Mouse (Mus musculus) hindbrain, embryonic 15.5 days (tissue): ENCODE data around the gene Camk2n2. TPM values are rescaled to one million over a fixed set of nuclear protein-coding genes. Genes with fewer than 3 reads are reported as not detected.

Source experiments
- ATAC-seq: fragments of 200-750 bp; cut with Nextera tagmentation; 2 replicates; pipeline ENCODE4 v1.8.0; 2017; ENCODE audit warnings: low read depth, moderate number of reproducible peaks, moderate TSS enrichment; ENCODE audit not compliant: low FRiP score
- H3K27ac ChIP-seq: fragments of 300-500 bp; sonication (generic); replicated peaks from 2 replicates; pipeline ENCODE4 v1.5.1; 2015; ENCODE audit warnings: mild to moderate bottlenecking, inconsistent platforms
- H3K27me3 ChIP-seq: fragments of 300-500 bp; sonication (generic); 2 replicates; pipeline ENCODE4 v1.6.1; 2015; ENCODE audit warnings: control low read depth, inconsistent platforms
- H3K36me3 ChIP-seq: fragments of 300-500 bp; sonication (generic); 2 replicates; pipeline ENCODE4 v1.6.1; 2015; ENCODE audit warnings: control low read depth, inconsistent platforms
- H3K4me1 ChIP-seq: fragments of 300-500 bp; sonication (generic); replicated peaks from 2 replicates; pipeline ENCODE4 v1.6.1; 2015; ENCODE audit warnings: control low read depth, inconsistent platforms
- H3K4me2 ChIP-seq: fragments of 300-500 bp; sonication (generic); 2 replicates; pipeline ENCODE4 v1.6.1; 2015; ENCODE audit warnings: moderate library complexity, mild to moderate bottlenecking, inconsistent platforms
- H3K4me3 ChIP-seq: fragments of 300-500 bp; sonication (generic); 2 replicates; pipeline ENCODE4 v1.5.1; 2015; ENCODE audit warnings: mild to moderate bottlenecking, inconsistent platforms
- H3K9ac ChIP-seq: fragments of 300-500 bp; sonication (generic); 2 replicates; pipeline ENCODE4 v1.6.1; 2015; ENCODE audit warnings: inconsistent platforms
- H3K9me3 ChIP-seq: fragments of 300-500 bp; sonication (generic); 2 replicates; pipeline ENCODE4 v1.6.1; 2016; ENCODE audit warnings: control low read depth, inconsistent platforms
- WGBS: fragments of 180-500 bp; shearing (Covaris S2); methylation state at CpG from one replicate; pipeline ENCODE4 v1.1.7; 2015; 5-methylcytosine and 5-hydroxymethylcytosine counted together
- polyA plus RNA-seq: library from polyadenylated mRNA; unstranded; fragments of >200 nt; fragmentation: Nextera tagmentation; extraction: Ambion mirVana; gene quantifications from 2 replicates; pipeline ENCODE4 v1.2.1, GENCODE M21; 2015

Camk2n2 gene
- polyA plus RNA-seq, 1 experiment from 2014 or later = 42.6 TPM

DNA sequence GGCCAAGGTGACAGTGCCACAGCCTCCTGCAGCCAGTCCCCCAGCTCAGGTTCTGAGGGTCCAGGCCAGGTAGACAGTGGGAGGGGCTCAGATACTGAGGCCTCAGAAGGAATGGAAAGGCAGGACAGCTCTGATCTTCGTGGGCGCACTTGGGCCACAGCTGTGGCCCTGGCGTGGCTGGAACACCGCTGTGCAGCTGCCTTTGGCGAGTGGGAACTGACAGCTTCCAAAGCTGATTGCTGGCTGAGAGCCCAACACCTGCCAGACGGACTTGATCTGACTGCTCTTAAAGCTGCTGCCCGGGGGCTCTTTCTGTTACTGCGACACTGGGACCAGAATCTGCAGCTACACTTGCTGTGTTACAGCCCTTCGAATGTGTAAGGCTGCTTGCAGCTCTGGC lies 16.4 kb downstream of the Camk2n2 start:
- H3K27ac ChIP-seq = no peak overlapping the region
- WGBS = 53% methylated on average over 9 of the region's 9 CpGs
- ATAC-seq = no peak
- H3K27me3 ChIP-seq = no peaks in the 10 kb centered on the region
- peaks cover 48% of the 10 kb centered on the region for H3K36me3 ChIP-seq
- H3K9ac ChIP-seq = no peak overlapping the region
- no peak overlapping the region for H3K4me3 ChIP-seq
- no peaks in the 10 kb centered on the region for H3K9me3 ChIP-seq
- H3K4me2 ChIP-seq = no peak overlapping the region
- H3K4me1 ChIP-seq = peaks cover 12% of the 10 kb centered on the region

DNA sequence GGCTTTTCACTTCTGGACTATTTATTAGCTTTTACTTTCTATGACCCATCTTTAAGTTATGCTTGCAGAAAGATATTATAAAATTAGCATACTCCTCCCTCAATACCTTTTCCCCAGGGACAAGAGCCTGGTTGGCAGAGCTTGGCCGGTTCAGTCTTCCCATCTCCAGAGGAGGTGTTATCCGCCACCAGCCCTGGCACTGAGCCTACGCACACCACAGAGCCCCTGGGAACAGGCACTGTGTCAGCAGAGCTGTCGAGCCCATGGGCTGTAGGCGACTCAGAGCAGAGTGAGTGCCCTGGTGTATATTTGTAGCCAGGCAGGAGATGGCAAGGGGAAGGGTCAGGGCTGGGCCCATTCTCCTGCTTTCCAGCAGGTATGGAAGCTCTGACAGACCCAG lies 20.6 kb downstream of the Camk2n2 start:
- H3K4me3 ChIP-seq = no peak overlapping the region
- H3K4me2 ChIP-seq = no peak overlapping the region
- H3K36me3 ChIP-seq = peaks cover 25% of the 10 kb centered on the region
- H3K9ac ChIP-seq = no peak overlapping the region
- 55% methylated on average over 5 of the region's 5 CpGs for WGBS
- H3K4me1 ChIP-seq = no peaks in the 10 kb centered on the region
- no peaks in the 10 kb centered on the region for H3K27me3 ChIP-seq
- no peaks in the 10 kb centered on the region for H3K9me3 ChIP-seq
- no peak overlapping the region for H3K27ac ChIP-seq
- ATAC-seq = no peak

DNA sequence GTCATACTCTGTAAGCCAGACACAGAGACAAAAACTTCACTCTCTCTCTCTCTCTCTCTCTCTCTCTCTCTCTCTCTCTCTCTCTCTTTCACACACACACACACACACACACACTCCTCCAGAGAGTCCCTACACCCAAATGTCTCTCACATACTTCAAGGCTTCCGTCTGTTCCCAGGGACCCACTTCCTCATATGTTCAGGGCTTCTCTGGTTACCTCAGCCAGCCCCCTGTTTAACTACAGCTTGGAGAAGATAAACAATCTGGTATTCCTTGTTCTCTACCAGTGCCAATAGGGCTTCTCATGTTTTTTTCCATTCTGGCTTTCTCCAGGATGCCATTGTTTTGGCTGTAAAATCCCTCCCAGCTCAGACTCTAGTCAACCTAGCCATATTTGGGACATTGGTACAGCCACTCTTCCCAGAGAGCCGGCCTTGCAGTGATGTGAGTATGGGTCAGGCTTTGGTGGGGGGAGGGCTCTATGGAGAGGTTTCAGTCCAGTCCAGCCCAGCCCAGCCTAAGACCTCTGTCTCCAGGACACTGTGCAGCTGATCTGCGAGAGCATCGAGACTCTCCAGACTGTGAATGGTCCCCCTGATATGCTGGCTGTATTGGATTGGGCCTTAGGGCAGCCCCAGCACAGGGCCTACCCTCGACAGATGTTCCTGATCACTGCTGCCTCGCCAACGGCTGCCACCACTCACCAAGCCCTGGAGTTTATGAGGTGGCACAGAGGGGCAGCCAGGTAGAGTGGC lies 24.2 kb downstream of the Camk2n2 start:
- H3K27me3 ChIP-seq = peaks cover 15% of the 10 kb centered on the region
- H3K9me3 ChIP-seq = no peaks in the 10 kb centered on the region
- no peak overlapping the region for H3K4me3 ChIP-seq
- H3K27ac ChIP-seq = no peak overlapping the region
- no peak for ATAC-seq
- WGBS = 75% methylated on average over 7 of the region's 7 CpGs
- no peak overlapping the region for H3K4me2 ChIP-seq
- H3K9ac ChIP-seq = no peak overlapping the region
- no peaks in the 10 kb centered on the region for H3K4me1 ChIP-seq
- H3K36me3 ChIP-seq = 0 out of 2 replicates have a peak, but pooled peaks cover 5% of the 10 kb centered on the region

DNA sequence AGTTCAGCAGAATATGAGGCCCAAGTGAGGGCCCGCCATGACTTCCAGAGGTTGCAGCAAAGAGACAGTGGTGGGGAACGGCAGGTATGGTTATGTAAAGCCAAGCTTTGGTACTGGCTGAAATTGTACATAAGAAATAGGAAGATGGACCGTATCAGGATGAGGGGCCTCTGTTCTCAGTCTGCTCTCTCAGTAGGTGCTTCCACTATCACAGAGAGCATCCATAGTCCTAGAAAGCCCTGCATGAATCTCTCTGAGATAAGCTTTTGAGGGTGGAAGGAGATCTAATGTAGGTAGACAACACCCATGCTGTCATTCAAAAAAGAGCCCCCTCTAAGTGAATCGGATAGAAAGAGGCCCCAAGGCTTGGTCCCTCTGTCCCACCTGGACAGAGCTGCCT lies 25.4 kb downstream of the Camk2n2 start:
- Histone ChIP-seq H3K4me2 (no peak overlapping the region), H3K9me3 (no peaks in the 10 kb centered on the region), H3K9ac (no peak overlapping the region), H3K4me3 (no peak overlapping the region), H3K27ac (no peak overlapping the region), H3K27me3 (peaks cover 27% of the 10 kb centered on the region), H3K36me3 (0 out of 2 replicates have a peak, but pooled peaks cover 3% of the 10 kb centered on the region), H3K4me1 (peaks cover 7% of the 10 kb centered on the region)
- no peak for ATAC-seq
- 84% methylated on average over 4 of the region's 4 CpGs for WGBS

DNA sequence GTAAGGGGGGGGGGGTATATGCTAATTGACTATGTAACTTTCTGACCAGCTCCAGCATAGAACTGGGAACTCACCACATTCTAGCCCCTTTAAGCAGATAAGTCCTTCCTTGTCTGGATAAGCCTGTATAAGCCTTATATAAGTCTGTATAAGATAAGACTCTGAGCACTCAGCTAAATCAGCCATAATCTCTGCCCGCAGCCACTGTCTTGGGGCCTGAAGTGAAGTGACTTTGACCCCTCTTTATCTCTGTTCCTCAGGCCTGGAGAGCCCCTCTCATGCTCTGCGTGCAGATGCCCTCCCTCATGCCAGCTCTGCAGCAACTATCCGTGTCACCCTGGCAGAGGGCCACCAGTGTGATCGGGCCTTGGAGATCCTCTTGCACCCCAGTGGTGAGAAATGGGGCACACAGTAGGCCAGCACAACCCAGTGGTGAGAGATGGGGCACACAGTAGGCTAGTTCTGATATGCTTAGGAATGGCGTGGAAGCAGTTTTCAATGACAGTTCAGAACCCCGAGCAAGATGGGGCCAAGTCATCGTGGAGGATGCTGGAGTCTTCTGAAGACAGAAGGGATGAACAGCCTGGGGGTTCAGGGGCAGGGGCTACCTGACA lies 25.9 kb downstream of the Camk2n2 start:
- H3K4me2 ChIP-seq = no peak overlapping the region
- H3K4me3 ChIP-seq = no peak overlapping the region
- ATAC-seq = no peak
- peaks cover 12% of the 10 kb centered on the region for H3K4me1 ChIP-seq
- no peak overlapping the region for H3K27ac ChIP-seq
- H3K36me3 ChIP-seq = 0 out of 2 replicates have a peak, but pooled peaks cover 3% of the 10 kb centered on the region
- no peak overlapping the region for H3K9ac ChIP-seq
- H3K9me3 ChIP-seq = no peaks in the 10 kb centered on the region
- WGBS = 84% methylated on average over 7 of the region's 7 CpGs
- H3K27me3 ChIP-seq = peaks cover 30% of the 10 kb centered on the region

DNA sequence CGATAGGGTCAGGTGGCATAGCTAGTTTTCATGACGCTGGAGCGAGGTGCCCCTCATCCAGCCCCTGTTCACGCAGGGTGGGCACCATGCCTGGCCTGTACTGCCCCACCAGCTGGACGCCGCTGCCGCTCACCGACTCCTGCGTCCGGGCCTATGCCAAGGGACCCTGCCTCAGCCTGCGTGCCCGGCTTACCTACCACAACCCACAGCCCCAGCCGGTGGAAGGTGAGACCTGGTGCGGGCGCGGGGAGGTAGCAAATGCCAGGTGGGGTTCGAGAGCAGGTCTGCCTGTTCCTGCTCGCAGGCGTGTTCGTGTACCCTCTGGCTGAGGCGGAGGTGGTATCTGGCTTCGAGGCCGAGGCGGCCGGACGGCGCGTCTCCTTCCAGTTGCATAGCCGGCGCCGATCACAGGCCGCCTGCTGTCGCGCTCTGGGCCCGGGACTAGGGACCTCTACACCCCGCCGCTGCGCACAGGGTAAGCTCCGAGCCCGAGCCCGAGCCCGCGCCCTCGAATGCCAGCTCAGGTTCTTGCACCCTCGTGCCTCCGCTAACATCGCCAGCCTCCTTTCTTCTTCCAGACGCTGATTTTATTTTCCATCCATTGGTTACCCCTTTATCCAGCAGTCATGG lies 29.9 kb downstream of the Camk2n2 start:
- H3K36me3 ChIP-seq = 0 out of 2 replicates have a peak, but pooled peaks cover 3% of the 10 kb centered on the region
- H3K27me3 ChIP-seq = peaks cover 36% of the 10 kb centered on the region
- 6% methylated on average over 48 of the region's 48 CpGs for WGBS
- ATAC-seq = 0 out of 2 replicates have a peak, but pooled peaks have one; percentile 0
- H3K4me3 ChIP-seq = peak overlapping the region; percentile 54
- peak overlapping the region; percentile 88 for H3K4me2 ChIP-seq
- H3K9ac ChIP-seq = peak overlapping the region; percentile 52; the same call in 1 of the 2 replicates
- H3K27ac ChIP-seq = no peak overlapping the region
- H3K4me1 ChIP-seq = peaks cover 22% of the 10 kb centered on the region
- H3K9me3 ChIP-seq = no peaks in the 10 kb centered on the region

DNA sequence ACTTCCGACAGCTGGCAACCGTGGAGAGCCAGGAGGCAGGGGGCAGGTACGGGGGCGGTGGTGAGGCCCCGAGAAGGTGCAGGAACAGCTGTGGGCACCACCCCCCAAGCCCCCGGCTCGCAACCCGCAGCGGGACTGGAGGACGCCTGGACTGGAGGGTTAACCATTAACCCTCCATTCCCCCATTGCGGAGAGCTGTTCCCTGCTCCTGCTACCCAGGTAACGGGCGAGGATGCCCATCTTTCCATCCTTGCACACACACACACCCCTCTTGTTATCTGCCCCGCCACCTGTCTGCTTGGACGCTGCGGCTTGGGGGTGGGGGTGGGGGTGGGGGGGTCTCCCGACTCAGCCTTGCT lies 30.4 kb downstream of the Camk2n2 start:
- peak overlapping the region; percentile 79 for H3K27ac ChIP-seq
- WGBS = 2% methylated on average over 17 of the region's 17 CpGs

DNA sequence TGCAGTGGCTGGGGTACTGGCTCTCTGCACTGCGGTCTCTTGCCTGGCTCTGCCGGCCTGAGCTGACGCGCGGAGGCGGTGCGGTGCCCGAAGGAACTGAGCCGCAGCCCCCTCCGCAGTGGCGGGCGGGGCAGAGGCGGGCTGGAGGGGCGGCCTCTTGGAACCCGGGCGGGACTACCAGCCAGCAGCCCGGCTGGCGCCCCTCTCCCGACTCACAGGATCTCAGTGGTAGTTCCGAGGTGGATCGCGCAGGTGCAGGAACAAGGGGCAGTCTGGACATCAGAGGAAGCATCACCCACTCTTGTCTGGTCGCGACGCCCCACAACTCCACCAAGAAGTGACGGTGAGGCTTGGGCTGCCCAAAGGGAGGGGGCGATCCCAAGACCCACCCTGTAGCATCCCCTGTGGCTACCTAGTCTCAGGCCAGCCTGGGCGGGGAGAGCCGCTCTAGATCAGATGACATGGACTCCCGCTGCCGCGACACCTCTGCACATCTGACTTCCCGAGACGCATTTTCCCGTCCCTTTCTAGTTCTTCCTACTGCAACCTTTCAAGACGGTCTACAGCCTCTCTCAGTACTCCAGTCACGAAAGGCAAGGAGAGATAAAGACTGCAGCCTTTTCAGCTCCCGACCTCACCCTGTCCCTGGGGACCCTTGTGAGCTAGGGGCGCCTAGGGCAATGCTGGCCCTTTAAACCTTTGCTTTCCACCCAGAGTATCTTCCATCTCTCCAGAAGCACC lies 31.0 kb downstream of the Camk2n2 start:
- H3K9ac ChIP-seq = peak overlapping the region; percentile 52
- peaks cover 36% of the 10 kb centered on the region for H3K27me3 ChIP-seq
- under 1% methylated on average over 38 of the region's 39 CpGs for WGBS
- H3K4me1 ChIP-seq = peaks cover 22% of the 10 kb centered on the region
- ATAC-seq = peak; percentile 91
- H3K9me3 ChIP-seq = no peaks in the 10 kb centered on the region
- peak overlapping the region; percentile 79 for H3K27ac ChIP-seq
- H3K4me2 ChIP-seq = peak overlapping the region; percentile 88
- peak overlapping the region; percentile 54 for H3K4me3 ChIP-seq
- 0 out of 2 replicates have a peak, but pooled peaks cover under 1% of the 10 kb centered on the region for H3K36me3 ChIP-seq

More for the DNA sequence above, 30.4 kb downstream of the Camk2n2 start:
- Histone ChIP-seq H3K4me1 (peaks cover 22% of the 10 kb centered on the region), H3K4me3 (peak overlapping the region; percentile 54), H3K36me3 (0 out of 2 replicates have a peak, but pooled peaks cover 3% of the 10 kb centered on the region), H3K27me3 (peaks cover 36% of the 10 kb centered on the region), H3K9me3 (no peaks in the 10 kb centered on the region), H3K4me2 (peak overlapping the region; percentile 88), H3K9ac (peak overlapping the region; percentile 52)
- ATAC-seq = 0 out of 2 replicates have a peak, but pooled peaks have one; percentile 24

DNA sequence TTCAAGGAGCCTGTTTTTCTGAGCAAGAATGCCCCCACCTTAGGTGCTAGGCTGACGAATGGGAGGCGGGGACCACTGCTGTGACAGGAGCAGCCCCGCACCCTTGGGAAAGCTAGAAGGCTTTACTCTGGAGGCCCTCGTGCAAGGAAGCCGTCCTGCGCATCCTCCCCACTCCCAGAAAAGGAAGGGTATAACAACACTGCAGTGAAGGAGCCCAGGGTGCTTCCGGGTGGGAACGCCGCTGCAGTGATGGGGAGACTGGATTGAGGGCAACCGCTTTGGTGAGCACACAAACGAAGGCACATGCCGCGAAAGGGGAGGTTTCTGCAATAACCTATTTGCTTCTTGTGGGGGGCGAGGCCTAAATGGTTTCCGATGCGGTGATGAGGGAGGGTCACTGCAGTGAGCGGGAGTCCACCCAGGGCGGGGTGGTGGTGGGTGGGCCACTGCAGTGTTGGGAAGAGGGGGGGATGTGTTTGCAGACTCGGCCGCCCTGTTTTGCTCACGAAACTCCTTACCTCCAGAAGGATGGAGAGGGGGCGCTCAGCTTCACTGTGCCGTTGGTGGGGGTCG lies 31.6 kb downstream of the Camk2n2 start, which contains the start of gene Vwa5b2:
Vwa5b2 (plus strand) TSS at position 106 of the 573 bp plus-strand sequence.
- ATAC-seq = peak; percentile 87
- peak within 1 kb of the TSS; percentile 88 for H3K4me2 ChIP-seq
- peak within 1 kb of the TSS; percentile 54 for H3K4me3 ChIP-seq
- H3K36me3 ChIP-seq = no peaks in the 10 kb centered on the region
- peak within 1 kb of the TSS; percentile 52 for H3K9ac ChIP-seq
- H3K27me3 ChIP-seq = peaks cover 36% of the 10 kb centered on the region
- no peaks in the 10 kb centered on the region for H3K9me3 ChIP-seq
- peak within 1 kb of the TSS; percentile 79 for H3K27ac ChIP-seq
- H3K4me1 ChIP-seq = peaks cover 22% of the 10 kb centered on the region
- WGBS = 1% methylated on average over 24 of the region's 24 CpGs
